Mouse (Mus musculus) layer of hippocampus, adult 8-10 months (tissue): ENCODE measurements around the gene Abi3bp. TPM values are rescaled to one million over a fixed set of nuclear protein-coding genes. Genes with fewer than 3 reads are reported as not detected.

Experiments
- DNase-seq, 2 experiments: peaks; one replicate each; pipeline ENCODE4 v3.0.0; 2022; ENCODE audit warnings: low spot score in 2 of 2
- total RNA-seq, 4 experiments: library from RNA; stranded (reverse); gene quantifications; 2 replicates each; pipeline ENCODE4 v1.2.4; 2022

The Abi3bp gene
- total RNA-seq, result 1 to 10 TPM; 1.4 to 2.5 (median 2.0) TPM

- peak in 1 of 2 experiments; percentile 6 for DNase-seq
These were observed at the start of gene Abi3bp for GRCm38 (mm10) chr16:56477677-56478574. Gene Abi3bp (plus strand): TSS chr16:56477878.

DNA sequence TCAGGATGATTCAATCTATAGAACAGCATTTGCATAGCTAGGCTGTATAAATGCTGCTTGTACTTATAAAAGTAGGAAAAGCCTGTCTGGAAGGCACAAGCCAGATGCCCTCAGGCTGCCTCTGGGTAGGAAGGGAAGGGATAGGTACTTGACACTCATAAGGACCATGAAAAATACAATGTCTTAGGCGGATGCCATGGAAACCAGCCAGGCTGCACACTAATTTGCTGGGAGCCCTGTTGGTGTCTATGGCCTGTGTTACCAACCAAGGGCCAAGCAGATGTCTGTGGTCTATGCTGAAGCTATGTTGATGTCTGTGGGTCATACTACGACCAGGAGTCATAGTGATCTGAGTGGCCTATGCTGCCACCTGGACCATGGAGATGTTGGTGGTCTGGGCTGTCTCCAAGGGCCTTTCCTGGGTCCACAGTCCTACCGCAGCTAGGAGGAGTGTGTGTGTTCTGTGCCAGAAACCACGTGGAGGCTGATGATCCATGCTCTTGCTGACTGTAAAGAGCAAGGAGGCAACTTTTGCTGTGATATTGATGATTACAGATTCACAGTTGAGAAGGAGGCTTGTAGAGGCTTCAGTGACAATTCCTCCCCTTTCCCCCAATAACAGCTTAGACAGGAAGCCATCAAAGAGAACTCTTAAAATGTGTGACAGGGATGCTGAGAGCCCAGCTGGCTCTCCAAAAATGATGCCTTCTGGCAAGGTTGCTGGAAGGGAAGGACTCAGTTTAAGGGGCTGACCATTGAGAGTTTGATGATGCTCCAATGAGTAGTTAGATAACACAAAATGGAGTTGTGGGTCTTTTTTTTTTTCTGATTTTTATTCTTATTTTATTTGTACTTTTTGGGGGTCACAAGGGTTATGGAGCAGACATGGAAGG lies 42.1 kb upstream of the Abi3bp start:
- DNase-seq, result no peak

DNA sequence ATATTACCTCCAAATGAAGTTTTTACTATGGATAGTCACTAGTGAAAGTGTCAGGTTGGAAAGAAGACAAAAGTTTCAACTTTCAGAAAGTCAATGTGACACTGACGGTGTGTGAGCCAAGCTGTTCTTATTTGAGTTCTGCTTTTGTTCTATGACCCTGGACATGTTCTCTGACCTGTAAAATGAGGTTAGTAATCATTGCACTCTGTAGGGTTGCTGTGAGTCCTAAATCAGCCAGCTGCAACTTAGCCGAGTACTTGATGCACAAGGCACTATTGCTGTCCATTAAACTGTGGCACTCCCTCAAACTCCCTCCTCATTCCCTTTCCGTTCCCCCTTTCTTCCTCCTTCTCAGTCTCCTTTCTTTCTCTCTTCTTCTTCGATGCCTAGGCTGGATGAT lies 37.4 kb upstream of the Abi3bp start:
- no peak for DNase-seq

- no peak for DNase-seq
These were observed 36.6 kb upstream of the Abi3bp start for GRCm38 (mm10) chr16:56441113-56441512.

- DNase-seq, result no peak
These were observed 35.9 kb upstream of the Abi3bp start for GRCm38 (mm10) chr16:56441658-56442344.

DNA sequence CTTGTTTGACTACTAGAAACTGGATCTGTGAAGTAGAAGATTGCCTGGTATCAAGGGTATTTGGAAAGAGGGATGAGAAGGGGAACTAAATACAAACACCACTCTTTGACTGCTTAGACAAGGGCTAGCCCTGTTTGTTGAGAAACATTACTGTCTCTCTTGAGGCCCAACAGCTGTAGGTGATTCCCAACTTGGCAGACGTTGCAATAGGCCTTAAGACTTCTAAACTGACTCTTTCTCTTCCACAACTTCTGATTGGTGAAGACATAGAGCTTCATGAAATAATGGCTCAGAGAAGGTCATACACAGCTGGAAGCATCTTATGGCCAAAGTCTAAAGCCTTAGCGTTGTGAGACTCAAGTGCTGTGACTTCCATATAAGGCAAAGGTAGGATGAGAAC lies 26.2 kb upstream of the Abi3bp start:
- DNase-seq, result no peak

DNA sequence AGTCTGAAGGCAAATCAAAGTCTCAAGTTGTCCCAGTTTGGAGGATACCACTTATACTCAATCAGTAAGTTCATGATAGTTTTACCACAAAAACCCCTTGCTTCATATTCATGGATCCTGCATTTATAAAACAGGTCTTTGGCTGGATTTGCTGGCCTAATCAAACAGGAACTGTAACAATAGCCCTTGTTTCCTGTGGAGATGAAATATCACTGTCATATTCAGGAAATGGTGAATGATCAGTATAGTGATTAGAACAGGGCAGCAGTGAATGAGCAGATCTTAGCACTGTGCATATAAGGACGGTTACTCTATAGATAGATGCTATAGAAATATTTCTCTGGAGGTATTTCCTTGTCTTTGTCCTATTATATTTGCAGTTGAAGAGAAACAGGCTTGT lies 25.8 kb upstream of the Abi3bp start:
- no peak for DNase-seq

DNA sequence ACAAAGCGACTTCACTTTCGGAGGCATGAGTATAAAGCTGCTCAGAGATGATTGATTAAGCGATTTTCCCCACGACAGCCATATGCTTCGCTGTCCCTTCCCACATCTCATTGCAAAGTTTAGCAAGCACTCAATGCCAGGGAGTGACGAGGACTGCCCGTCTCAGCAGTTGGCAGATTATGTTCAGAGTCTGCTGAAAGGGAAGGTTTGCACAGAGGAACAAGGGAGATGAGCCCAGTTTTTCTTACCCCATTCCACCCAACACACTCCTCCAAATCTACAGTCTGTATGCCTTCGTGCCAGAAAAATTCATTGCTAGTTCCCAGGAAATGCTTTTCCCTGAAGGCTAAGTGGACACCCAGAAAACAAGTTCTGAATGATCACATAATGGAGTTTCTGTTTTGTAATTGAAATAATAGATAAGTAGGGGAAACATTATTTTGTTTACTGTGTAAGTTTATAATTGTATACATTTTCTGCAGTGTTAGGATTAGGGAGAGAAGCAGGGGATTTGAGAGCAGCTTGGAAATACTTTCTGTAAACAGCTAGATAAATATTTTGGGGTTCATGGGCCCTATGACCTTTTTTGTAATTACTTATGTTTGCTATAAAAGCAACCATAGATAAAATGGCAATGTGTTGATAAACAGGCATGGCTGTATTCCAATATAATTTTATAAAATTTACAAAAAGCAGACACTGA lies 19.5 kb upstream of the Abi3bp start:
- peak in 1 of 2 experiments; percentile 14 for DNase-seq

DNA sequence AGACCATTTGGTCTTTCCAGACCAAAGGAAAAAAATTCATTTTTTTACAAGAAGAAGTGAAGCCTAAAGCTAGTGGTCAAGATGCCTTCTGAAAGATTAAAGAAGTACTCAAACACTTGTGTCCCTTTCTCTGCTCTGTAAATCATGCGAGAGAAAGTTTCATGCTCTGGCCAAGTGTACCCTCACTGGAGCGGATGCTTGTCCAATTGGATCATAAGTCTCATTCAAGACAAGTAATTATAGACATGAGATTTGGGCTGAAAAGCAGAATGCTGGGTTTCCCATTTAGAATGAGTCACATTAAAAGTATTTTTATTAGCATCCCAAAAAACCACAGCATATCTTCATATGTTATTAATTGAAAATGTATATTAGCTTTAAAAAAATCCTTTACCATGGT lies 4.5 kb upstream of the Abi3bp start:
- no peak for DNase-seq

DNA sequence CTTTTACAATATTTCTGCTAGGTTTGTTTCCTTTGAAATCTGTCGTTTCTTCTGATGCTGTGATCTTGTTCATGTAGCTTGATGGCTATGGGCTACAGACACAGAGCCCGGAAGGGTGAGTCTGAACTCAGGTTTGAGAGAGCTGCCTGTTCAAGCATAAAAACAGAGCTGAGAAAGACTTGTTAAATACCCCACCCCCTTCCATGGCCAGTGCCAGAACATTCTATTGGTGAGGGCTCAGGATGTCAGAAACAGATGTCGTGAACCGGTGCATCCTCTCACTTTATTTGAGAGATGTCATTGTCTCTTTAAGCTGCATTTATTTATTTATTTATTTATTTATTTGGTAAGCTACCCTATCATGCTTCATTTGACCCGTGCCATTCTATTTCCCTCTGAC lies 2.0 kb upstream of the Abi3bp start:
- no peak for DNase-seq

- DNase-seq, result no peak
These were observed 1.0 kb downstream of the Abi3bp start for GRCm38 (mm10) chr16:56478575-56479191.

GRCm38 (mm10) chr16:56483466-56483865 lies 5.8 kb downstream of the Abi3bp start:
- DNase-seq, result no peak

- DNase-seq, result no peak
These were observed 8.8 kb downstream of the Abi3bp start for GRCm38 (mm10) chr16:56486461-56486860.

DNA sequence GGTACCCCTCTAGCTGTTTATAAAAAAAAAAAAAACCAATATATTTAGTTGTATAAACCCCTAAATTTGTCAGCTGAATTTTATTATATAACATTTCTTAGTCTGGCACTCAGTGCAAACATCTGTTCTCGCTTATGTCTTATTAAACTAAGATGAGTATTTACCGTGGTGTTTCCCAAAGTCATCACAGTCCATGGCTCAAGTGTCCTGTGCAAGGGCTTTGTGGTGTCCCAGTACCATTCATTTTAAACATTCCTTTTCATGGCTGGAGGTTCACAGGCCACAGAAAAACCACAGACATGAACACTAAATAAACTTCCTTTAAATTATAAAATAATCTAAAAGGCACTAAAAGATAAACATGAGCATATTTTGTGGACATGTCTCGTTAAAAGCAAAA lies 13.2 kb downstream of the Abi3bp start:
- DNase-seq, result no peak

DNA sequence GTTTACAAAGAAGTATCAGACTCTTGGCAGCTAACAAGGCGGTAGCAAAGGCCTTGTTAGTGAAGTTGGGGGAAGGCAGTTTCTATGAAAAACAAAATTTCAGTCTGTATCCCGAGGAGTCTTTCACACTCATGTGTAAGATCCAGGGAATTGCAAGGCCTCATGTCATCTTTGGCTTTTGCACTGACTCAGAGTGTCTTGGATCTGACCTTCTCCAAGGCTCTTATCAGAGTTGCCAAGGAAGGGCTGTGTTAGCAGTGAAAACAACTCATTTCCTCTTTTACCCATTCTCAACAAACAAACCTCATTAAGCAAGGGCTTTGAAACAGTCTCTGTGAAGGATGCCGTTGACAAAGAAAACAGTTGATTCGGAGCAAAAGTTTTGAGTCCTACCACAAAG lies 17.6 kb downstream of the Abi3bp start:
- DNase-seq, result no peak

GRCm38 (mm10) chr16:56496743-56497142 lies 19.1 kb downstream of the Abi3bp start:
- DNase-seq, result no peak

GRCm38 (mm10) chr16:56498680-56499079 lies 21.0 kb downstream of the Abi3bp start:
- no peak for DNase-seq

DNA sequence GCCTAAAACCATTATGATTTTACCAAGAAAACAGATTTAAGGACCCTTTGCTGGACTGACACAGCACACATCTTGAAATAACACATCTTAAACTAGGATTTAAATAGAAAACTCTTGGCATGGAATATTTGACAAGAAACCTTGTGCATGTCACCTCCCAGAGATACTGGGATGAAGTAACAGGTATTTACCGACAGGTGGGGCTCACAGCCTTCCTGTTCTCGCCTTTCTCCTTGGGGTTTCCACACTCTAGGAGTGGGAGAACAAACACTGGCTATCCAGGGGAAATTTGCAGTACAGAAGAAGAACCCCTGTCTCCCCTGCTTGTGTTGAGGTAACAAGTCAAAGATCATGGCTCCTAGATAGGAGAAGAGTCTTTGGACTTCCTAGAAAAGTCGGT lies 22.8 kb downstream of the Abi3bp start:
- no peak for DNase-seq

DNA sequence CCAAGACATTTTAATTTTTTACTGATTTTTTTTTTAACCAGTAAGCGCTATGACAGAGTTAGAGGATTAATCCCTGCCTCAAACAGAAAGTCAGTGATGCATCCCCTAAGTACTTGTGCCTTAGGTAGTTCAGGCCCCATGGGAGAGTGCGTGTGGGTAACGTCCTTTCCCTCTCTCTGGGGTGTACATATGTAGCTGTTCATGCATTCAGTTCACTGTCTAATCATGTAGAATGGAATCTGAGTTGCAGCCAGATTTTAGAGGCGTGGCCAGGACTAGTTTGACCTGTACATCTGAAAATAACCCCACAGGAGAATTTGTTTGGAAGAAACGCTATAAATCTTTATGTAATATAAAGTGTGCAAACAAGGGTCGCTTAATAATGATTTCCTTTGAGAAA lies 23.4 kb downstream of the Abi3bp start:
- DNase-seq, result no peak

- no peak for DNase-seq
These were observed 23.8 kb downstream of the Abi3bp start for GRCm38 (mm10) chr16:56501513-56501912.

GRCm38 (mm10) chr16:56502134-56502533 lies 24.5 kb downstream of the Abi3bp start:
- DNase-seq, result no peak
